ENCODE assay signal across 10 mouse cellular contexts in the genomic region with DNA sequence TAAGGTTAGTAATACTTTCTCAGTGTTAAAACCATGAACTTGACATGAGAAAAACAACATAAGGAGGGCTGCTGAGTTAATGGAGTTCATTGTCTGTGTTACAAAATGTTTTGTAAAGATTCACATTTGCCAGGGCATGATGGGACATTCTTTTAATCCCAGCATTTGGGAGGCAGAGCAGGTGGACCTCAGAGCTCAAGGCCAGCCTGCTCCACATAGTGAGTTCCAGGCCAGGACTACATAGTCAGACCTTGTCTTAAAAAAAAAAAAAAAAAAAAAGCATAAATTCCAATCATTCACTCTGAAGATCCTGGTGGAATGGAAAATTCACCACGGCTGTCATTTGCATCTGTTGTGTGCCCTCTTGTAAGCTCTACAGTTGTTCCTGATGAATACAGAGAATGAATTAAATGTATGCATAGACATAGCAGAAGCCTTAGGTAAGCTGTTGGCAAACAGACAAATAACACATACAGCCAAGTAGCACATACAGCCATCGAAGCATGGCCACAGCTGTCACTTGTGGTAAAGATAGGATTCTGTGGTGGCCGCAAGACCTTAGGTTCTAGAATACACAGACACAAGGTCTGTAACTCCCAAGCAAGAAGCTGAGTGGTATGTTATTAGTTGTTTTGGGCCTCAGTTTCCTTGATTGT. TPM values are rescaled to one million over a fixed set of nuclear protein-coding genes. Genes with fewer than 3 reads are reported as not detected.
DNase-seq lines count a peak whose midpoint lies in the region; ATAC-seq lines count a peak whose summit lies in the region.
"Had no signal": no experiment of that assay in that cellular context is flagged by ENCODE, and none has a peak within 500 bp of the region (broad histone marks: within the 10 kb centered on the region; RNA-seq: fewer than 3 reads in every experiment).

No protein-coding gene starts in this region.

- peaks cover 64% of the 10 kb centered on the region for H3K27me3 ChIP-seq in forebrain, embryonic 10.5 days (ENCODE audit: poor library complexity, severe bottlenecking)
- no peaks in the 10 kb centered on the region for H3K27me3 ChIP-seq in forebrain, embryonic 16.5 days (replicated peaks; ENCODE audit: control insufficient read depth, insufficient read depth, low read length)
- no peaks in the 10 kb centered on the region for H3K27me3 ChIP-seq in kidney, embryonic 15.5 days
- no peaks in the 10 kb centered on the region for H3K27me3 ChIP-seq in embryonic facial prominence, embryonic 11.5 days (ENCODE audit: control insufficient read depth, insufficient read depth, low read length)
- H3K27me3 ChIP-seq: neural tube, embryonic 12.5 days had no signal

- H3K4me1 ChIP-seq in forebrain, embryonic 10.5 days: peaks cover 61% of the 10 kb centered on the region
- peaks cover 13% of the 10 kb centered on the region for H3K4me1 ChIP-seq in forebrain, embryonic 16.5 days (replicated peaks; ENCODE audit: control insufficient read depth, insufficient read depth, low read length)
- peaks cover 35% of the 10 kb centered on the region for H3K4me1 ChIP-seq in kidney, embryonic 15.5 days
- peaks cover 3% of the 10 kb centered on the region for H3K4me1 ChIP-seq in embryonic facial prominence, embryonic 11.5 days (ENCODE audit: control insufficient read depth, insufficient read depth, low read length)

- no peaks in the 10 kb centered on the region for H3K9me3 ChIP-seq in forebrain, embryonic 10.5 days
- no peaks in the 10 kb centered on the region for H3K9me3 ChIP-seq in forebrain, embryonic 16.5 days (ENCODE audit: control insufficient read depth, low read length)
- H3K9me3 ChIP-seq in kidney, embryonic 15.5 days (replicated peaks): no peaks in the 10 kb centered on the region
- H3K9me3 ChIP-seq in embryonic facial prominence, embryonic 11.5 days (replicated peaks; ENCODE audit: control insufficient read depth, low read length): no peaks in the 10 kb centered on the region
- H3K9me3 ChIP-seq: neural tube, embryonic 12.5 days had no signal

- 92% methylated on average over 3 of the region's 3 CpGs for WGBS in forebrain, embryonic 10.5 days
- 42% methylated on average over 3 of the region's 3 CpGs for WGBS in forebrain, embryonic 16.5 days
- 86% methylated on average over 3 of the region's 3 CpGs for WGBS in kidney, embryonic 15.5 days
- WGBS in embryonic facial prominence, embryonic 11.5 days: 83% methylated on average over 3 of the region's 3 CpGs

- no peak overlapping the region for H3K9ac ChIP-seq in forebrain, embryonic 16.5 days (replicated peaks; ENCODE audit: low read depth, low read length)
- H3K9ac ChIP-seq in kidney, embryonic 15.5 days: no peak overlapping the region
- no peak overlapping the region for H3K9ac ChIP-seq in embryonic facial prominence, embryonic 11.5 days (replicated peaks; ENCODE audit: low read length)
- H3K9ac ChIP-seq: hindbrain, embryonic 14.5 days; neural tube, embryonic 12.5 days had no signal

- peak overlapping the region; percentile 83 for H3K27ac ChIP-seq in forebrain, embryonic 10.5 days
- no peak overlapping the region for H3K27ac ChIP-seq in forebrain, embryonic 16.5 days (ENCODE audit: low read length)
- H3K27ac ChIP-seq in kidney, embryonic 15.5 days: peak overlapping the region; percentile 69
- peak overlapping the region; percentile 77 for H3K27ac ChIP-seq in embryonic facial prominence, embryonic 11.5 days (replicated peaks; ENCODE audit: low read depth, low read length)
- H3K27ac ChIP-seq: hindbrain, embryonic 14.5 days; neural tube, embryonic 12.5 days had no signal

- H3K36me3 ChIP-seq in forebrain, embryonic 10.5 days (replicated peaks): no peaks in the 10 kb centered on the region
- H3K36me3 ChIP-seq in forebrain, embryonic 16.5 days (ENCODE audit: control insufficient read depth, insufficient read depth): no peaks in the 10 kb centered on the region
- no peaks in the 10 kb centered on the region for H3K36me3 ChIP-seq in kidney, embryonic 15.5 days
- no peaks in the 10 kb centered on the region for H3K36me3 ChIP-seq in embryonic facial prominence, embryonic 11.5 days (replicated peaks; ENCODE audit: control insufficient read depth, insufficient read depth, low read depth, low read length)
- H3K36me3 ChIP-seq: neural tube, embryonic 12.5 days had no signal

- no peak for ATAC-seq in forebrain, embryonic 16.5 days
- ATAC-seq in kidney, embryonic 15.5 days (replicated peaks; ENCODE audit: low FRiP score): no peak
- ATAC-seq in embryonic facial prominence, embryonic 11.5 days (replicated peaks; ENCODE audit: insufficient number of reproducible peaks, low FRiP score, low TSS enrichment, low read depth): no peak
- ATAC-seq in megakaryocyte progenitor cell, adult 5-6 weeks (replicated peaks; ENCODE audit: poor library complexity): peak; percentile 67

- H3K4me3 ChIP-seq in forebrain, embryonic 10.5 days: no peak overlapping the region
- H3K4me3 ChIP-seq in forebrain, embryonic 16.5 days (replicated peaks; ENCODE audit: low read length): no peak overlapping the region
- H3K4me3 ChIP-seq in kidney, embryonic 15.5 days (replicated peaks): no peak overlapping the region
- no peak overlapping the region for H3K4me3 ChIP-seq in embryonic facial prominence, embryonic 11.5 days (ENCODE audit: low read depth, low read length)
- H3K4me3 ChIP-seq: neural tube, embryonic 12.5 days had no signal

- no peak for DNase-seq in forebrain, embryonic 10.5 days (ENCODE audit: extremely low spot score, low spot score)
- no peak for DNase-seq in kidney, postnatal 10 days
- DNase-seq in embryonic facial prominence, embryonic 11.5 days (ENCODE audit: low spot score): no peak
- no peak for DNase-seq in cerebellum, adult 11 months
- DNase-seq in ovary, postnatal 14 days (ENCODE audit: low spot score): no peak

- no peak overlapping the region for H3K4me2 ChIP-seq in forebrain, embryonic 16.5 days (ENCODE audit: low read length)
- no peak overlapping the region for H3K4me2 ChIP-seq in kidney, embryonic 15.5 days
- no peak overlapping the region for H3K4me2 ChIP-seq in embryonic facial prominence, embryonic 11.5 days (ENCODE audit: low read depth, low read length)
- H3K4me2 ChIP-seq: hindbrain, embryonic 14.5 days; neural tube, embryonic 12.5 days had no signal

RNA-seq across cellular contexts. Expression of a gene that starts 25.7 kb away (rescaled TPM):
- 5.1 and 6.0 TPM in 2 replicates for polyA plus RNA-seq in forebrain, embryonic 10.5 days (2016; fragmentation: Nextera tagmentation; extraction: Ambion mirVana)
- 3.2 and 4.4 TPM in 2 replicates for polyA plus RNA-seq in forebrain, embryonic 16.5 days (2015; fragmentation: Nextera tagmentation; extraction: Ambion mirVana)
- 14.3 and 15.4 TPM in 2 replicates for polyA plus RNA-seq in kidney, embryonic 15.5 days (2015; fragmentation: Nextera tagmentation; extraction: Ambion mirVana)
- 9.6 and 10.4 TPM in 2 replicates for polyA plus RNA-seq in embryonic facial prominence, embryonic 11.5 days (2014; fragmentation: Nextera tagmentation; extraction: Ambion mirVana)
- total RNA-seq in megakaryocyte progenitor cell, adult 5-6 weeks (2015): not detected in 2 replicates
- total RNA-seq in megakaryocyte progenitor cell, adult 5-6 weeks (2017): not detected in 2 replicates
